In genomic region chr8:110671309-110671708, GRCm38 (mm10) we compare ENCODE assay signal across 8 mouse cellular contexts. TPM values are rescaled to one million over a fixed set of nuclear protein-coding genes. Genes with fewer than 3 reads are reported as not detected.
A peak's percentile ranks its signal among the peaks of the same experiment; 100 is the strongest.
DNase-seq lines count a peak whose midpoint lies in the region; ATAC-seq lines count a peak whose summit lies in the region.

No protein-coding gene starts in this region.

- ATAC-seq in inflammation-experienced regulatory T-cells, adult 6 months, result no peak

- DNase-seq in 3T3-L1 (ENCODE audit: low read depth, low spot score), result peak; percentile 33
- peak; percentile 79 for DNase-seq in NIH3T3 (ENCODE audit: low read depth)
- DNase-seq in gastrocnemius, adult 8-10 months (ENCODE audit: low spot score in 2 of 2), result peak; percentile 39 to 61
- peak; percentile 54 to 58 for DNase-seq in kidney, adult 8-10 months
- DNase-seq in lung, postnatal 14 days, result peak; percentile 60
- DNase-seq in urinary bladder, adult 18-20 months (ENCODE audit: low spot score in 2 of 2), result no peak
- DNase-seq in T-cell, adult 2 months (ENCODE audit: low spot score), result no peak

RNA-seq across cellular contexts. Expression of gene Mtss1l, which starts 50.0 kb away (rescaled TPM):
- 100 to 1,000 TPM; 120 to 134 (median 124) TPM for total RNA-seq in gastrocnemius, adult 8-10 months (2022)
- under 1 TPM in 1 of 3 experiments, not detected in 2; 0.19 TPM for polyA plus RNA-seq in inflammation-experienced regulatory T-cells, adult 6 months (2017; shearing (Covaris generic))

RNA-seq across cellular contexts. Expression of gene Vac14, which starts 52.9 kb away (rescaled TPM):
- 10 to 100 TPM; 17.4 to 22.1 (median 19.3) TPM for total RNA-seq in gastrocnemius, adult 8-10 months (2022)
- polyA plus RNA-seq in inflammation-experienced regulatory T-cells, adult 6 months (2017; shearing (Covaris generic)), result 1 to 10 TPM; 5.6 to 7.8 (median 6.3) TPM

Comparison
In these comparisons a context has a peak if more than half of its experiments do, and no peak if none do; other contexts are left out.
1. DNase-seq: peak in 3T3-L1 (single experiment), NIH3T3 (single experiment), gastrocnemius, adult 8-10 months (2 of 2), kidney, adult 8-10 months (2 of 2) and lung, postnatal 14 days (single experiment); none in urinary bladder, adult 18-20 months (0 of 2) and T-cell, adult 2 months (single experiment).